Mouse (Mus musculus) neutrophil, adult 59 days (primary cell): ENCODE measurements around the gene Sdc1. TPM values are rescaled to one million over a fixed set of nuclear protein-coding genes. Genes with fewer than 3 reads are reported as not detected.

Source experiments
- total RNA-seq, 2 experiments: library from RNA; stranded (reverse); gene quantifications; 1 replicate in 1 of 2; 2 replicates in 1 of 2; pipeline ENCODE4 v1.2.4; 2023

Gene Sdc1
- total RNA-seq = 1 to 10 TPM; 1.9 to 4.4 TPM

GRCm38 (mm10) chr12:8770946-8771843, at the start of gene Sdc1:
Gene Sdc1 (plus strand): TSS chr12:8771323.

Other genes starting within 250 kb of the Sdc1 start
- not detected for gene Slc7a15, start 172.3 kb upstream of the Sdc1 start, total RNA-seq
- gene Pum2, start 97.2 kb upstream of the Sdc1 start, total RNA-seq = 100 to 1,000 TPM; 165 TPM
- gene Laptm4a, start 150.3 kb downstream of the Sdc1 start, total RNA-seq = 10 to 100 TPM; 75.7 to 92.5 TPM
- not detected for gene Matn3, start 176.6 kb downstream of the Sdc1 start, total RNA-seq
- 1 to 10 TPM in 1 of 2 experiments, under 1 TPM in 1; 0.64 to 1.1 TPM for gene Wdr35, start 202.6 kb downstream of the Sdc1 start, total RNA-seq